Mouse (Mus musculus) cortical plate, adult 2 months (tissue): Measurements from ENCODE around the gene Anp32a.

Experiments
- CTCF ChIP-seq: fragments of 200-500 bp; IDR thresholded peaks from 2 replicates; pipeline ENCODE4 v1.5.1; 2011; ENCODE audit warnings: mild to moderate bottlenecking, control low read depth, low read length; ENCODE audit not compliant: insufficient read depth; ENCODE audit errors: extremely low read depth
- POLR2A ChIP-seq: fragments of 200-500 bp; IDR thresholded peaks from 2 replicates; pipeline ENCODE4 v1.6.1; 2011; ENCODE audit warnings: mild to moderate bottlenecking, low read length, control low read depth; ENCODE audit not compliant: insufficient read depth; ENCODE audit errors: extremely low read depth

DNA sequence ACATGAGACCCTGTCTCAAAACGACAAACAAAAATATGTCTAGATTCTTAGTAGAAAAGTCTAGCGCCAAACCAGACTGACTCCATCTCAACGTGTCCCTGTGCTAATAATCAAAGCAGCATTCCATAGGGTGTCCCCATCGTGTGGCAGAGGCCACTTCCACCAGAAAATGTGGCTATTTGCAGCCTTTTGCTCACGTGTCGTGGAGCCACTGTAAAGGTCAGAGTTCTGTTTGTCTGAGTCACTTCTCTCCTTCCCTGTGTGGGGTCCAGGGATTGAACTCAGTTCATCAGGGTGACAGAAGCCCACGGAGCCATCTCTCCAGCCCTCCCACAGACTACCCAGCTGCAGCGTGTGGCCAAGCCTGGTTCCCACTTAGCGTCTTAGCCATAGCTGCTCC is 17.8 kb downstream of the Anp32a start:
- no peak for TF ChIP-seq CTCF
- TF ChIP-seq POLR2A = no peak
